Mouse (Mus musculus): ENCODE results near the gene Fgf22. TPM values are rescaled to one million over a fixed set of nuclear protein-coding genes. Genes with fewer than 3 reads are reported as not detected.
A peak's percentile ranks its signal among the peaks of the same experiment; 100 is the strongest.

The Fgf22 gene
- polyA plus RNA-seq, 1 experiment from 2014 or later, result 1.2 TPM

- H3K9me3 ChIP-seq, result no peaks in the 10 kb centered on the region
- 91% methylated on average over 12 of the region's 12 CpGs for WGBS
- H3K4me3 ChIP-seq, result no peak overlapping the region
- no peak overlapping the region for H3K9ac ChIP-seq
- no peaks in the 10 kb centered on the region for H3K27me3 ChIP-seq (replicated peaks)
- H3K4me2 ChIP-seq (replicated peaks), result no peak overlapping the region
- 0 out of 2 replicates have a peak, but pooled peaks cover 3% of the 10 kb centered on the region for H3K36me3 ChIP-seq
- no peak overlapping the region for H3K27ac ChIP-seq
- peaks cover 57% of the 10 kb centered on the region for H3K4me1 ChIP-seq
- no peak for ATAC-seq (ENCODE audit: low FRiP score, low read depth)
Observed at GRCm38 (mm10) chr10:79798289-79798928, 43.5 kb downstream of the Fgf22 start.

GRCm38 (mm10) chr10:79800508-79800907 lies 45.6 kb downstream of the Fgf22 start:
- Histone ChIP-seq H3K9me3 (no peaks in the 10 kb centered on the region), H3K36me3 (0 out of 2 replicates have a peak, but pooled peaks cover 3% of the 10 kb centered on the region), H3K27me3 (replicated peaks) (no peaks in the 10 kb centered on the region), H3K4me3 (no peak overlapping the region), H3K9ac (no peak overlapping the region), H3K4me1 (peaks cover 65% of the 10 kb centered on the region), H3K27ac (no peak overlapping the region; the same call in 1 of the 2 replicates), H3K4me2 (replicated peaks) (no peak overlapping the region)
- 82% methylated on average over 11 of the region's 11 CpGs for WGBS
- ATAC-seq (ENCODE audit: low FRiP score, low read depth), result no peak

GRCm38 (mm10) chr10:79801837-79802236 lies 47.0 kb downstream of the Fgf22 start:
- H3K9me3 ChIP-seq, result no peaks in the 10 kb centered on the region
- no peaks in the 10 kb centered on the region for H3K27me3 ChIP-seq (replicated peaks)
- peak overlapping the region; percentile 34 for H3K4me2 ChIP-seq (replicated peaks)
- no peak overlapping the region for H3K9ac ChIP-seq
- ATAC-seq (ENCODE audit: low FRiP score, low read depth), result no peak
- no peak overlapping the region for H3K4me3 ChIP-seq
- 43% methylated on average over 3 of the region's 3 CpGs for WGBS
- peaks cover 6% of the 10 kb centered on the region; the same call in 1 of the 2 replicates for H3K36me3 ChIP-seq
- H3K4me1 ChIP-seq, result peaks cover 73% of the 10 kb centered on the region
- no peak overlapping the region; the same call in 1 of the 2 replicates for H3K27ac ChIP-seq

GRCm38 (mm10) chr10:79802331-79802971 lies 47.6 kb downstream of the Fgf22 start:
- Histone ChIP-seq H3K36me3 (peaks cover 12% of the 10 kb centered on the region; the same call in 1 of the 2 replicates), H3K27me3 (replicated peaks) (no peaks in the 10 kb centered on the region), H3K4me2 (replicated peaks) (peak overlapping the region; percentile 34), H3K9ac (peak overlapping the region; percentile 13; the same call in 1 of the 2 replicates), H3K4me3 (no peak overlapping the region), H3K4me1 (peaks cover 75% of the 10 kb centered on the region), H3K9me3 (no peaks in the 10 kb centered on the region), H3K27ac (peak overlapping the region; percentile 91)
- no peak for ATAC-seq (ENCODE audit: low FRiP score, low read depth)
- WGBS, result 41% methylated on average over 11 of the region's 11 CpGs

- Histone ChIP-seq H3K4me3 (peak overlapping the region; percentile 20; the same call in 1 of the 2 replicates), H3K9me3 (no peaks in the 10 kb centered on the region), H3K9ac (peak overlapping the region; percentile 10; the same call in 1 of the 2 replicates), H3K36me3 (peaks cover 25% of the 10 kb centered on the region), H3K4me1 (peaks cover 74% of the 10 kb centered on the region), H3K27ac (peak overlapping the region; percentile 91), H3K4me2 (replicated peaks) (peak overlapping the region; percentile 62), H3K27me3 (replicated peaks) (no peaks in the 10 kb centered on the region)
- ATAC-seq (ENCODE audit: low FRiP score, low read depth), result peak; percentile 93
- 3% methylated on average over 29 of the region's 29 CpGs for WGBS
Observed at GRCm38 (mm10) chr10:79803716-79804323, 48.9 kb downstream of the Fgf22 start.

GRCm38 (mm10) chr10:79805636-79806035 lies 50.8 kb downstream of the Fgf22 start:
- peaks cover 38% of the 10 kb centered on the region for H3K36me3 ChIP-seq
- no peaks in the 10 kb centered on the region for H3K9me3 ChIP-seq
- H3K27ac ChIP-seq, result no peak overlapping the region
- H3K4me3 ChIP-seq, result no peak overlapping the region
- ATAC-seq (ENCODE audit: low FRiP score, low read depth), result no peak
- 84% methylated on average over 11 of the region's 11 CpGs for WGBS
- H3K4me1 ChIP-seq, result peaks cover 69% of the 10 kb centered on the region
- no peak overlapping the region for H3K4me2 ChIP-seq (replicated peaks)
- no peak overlapping the region for H3K9ac ChIP-seq
- H3K27me3 ChIP-seq (replicated peaks), result no peaks in the 10 kb centered on the region

GRCm38 (mm10) chr10:79806331-79806730 lies 51.5 kb downstream of the Fgf22 start:
- no peak overlapping the region for H3K27ac ChIP-seq
- WGBS, result 92% methylated on average over 9 of the region's 9 CpGs
- ATAC-seq (ENCODE audit: low FRiP score, low read depth), result no peak

GRCm38 (mm10) chr10:79806972-79807371 lies 52.1 kb downstream of the Fgf22 start:
- no peaks in the 10 kb centered on the region for H3K27me3 ChIP-seq (replicated peaks)
- no peak overlapping the region; the same call in 1 of the 2 replicates for H3K27ac ChIP-seq
- 0 out of 2 replicates have a peak overlapping the region, but pooled peaks have one; percentile 8 for H3K9ac ChIP-seq
- peaks cover 50% of the 10 kb centered on the region for H3K36me3 ChIP-seq
- peaks cover 61% of the 10 kb centered on the region for H3K4me1 ChIP-seq
- peak overlapping the region; percentile 9; the same call in 1 of the 2 replicates for H3K4me2 ChIP-seq (replicated peaks)
- H3K4me3 ChIP-seq, result no peak overlapping the region
- 84% methylated on average over 10 of the region's 10 CpGs for WGBS
- no peak for ATAC-seq (ENCODE audit: low FRiP score, low read depth)
- H3K9me3 ChIP-seq, result no peaks in the 10 kb centered on the region

More at GRCm38 (mm10) chr10:79806331-79806730, 51.5 kb downstream of the Fgf22 start:
- H3K9ac ChIP-seq, result no peak overlapping the region
- H3K27me3 ChIP-seq (replicated peaks), result no peaks in the 10 kb centered on the region
- no peaks in the 10 kb centered on the region for H3K9me3 ChIP-seq
- H3K4me3 ChIP-seq, result no peak overlapping the region
- no peak overlapping the region for H3K4me2 ChIP-seq (replicated peaks)
- H3K36me3 ChIP-seq, result peaks cover 45% of the 10 kb centered on the region
- peaks cover 67% of the 10 kb centered on the region for H3K4me1 ChIP-seq

- H3K9me3 ChIP-seq, result no peaks in the 10 kb centered on the region
- H3K4me3 ChIP-seq, result no peak overlapping the region
- H3K4me1 ChIP-seq, result peaks cover 53% of the 10 kb centered on the region
- H3K27ac ChIP-seq, result peak overlapping the region; percentile 68; the same call in 1 of the 2 replicates
- ATAC-seq (ENCODE audit: low FRiP score, low read depth), result no peak
- H3K4me2 ChIP-seq (replicated peaks), result peak overlapping the region; percentile 9; the same call in 1 of the 2 replicates
- no peaks in the 10 kb centered on the region for H3K27me3 ChIP-seq (replicated peaks)
- peaks cover 55% of the 10 kb centered on the region for H3K36me3 ChIP-seq
- no peak overlapping the region for H3K9ac ChIP-seq
- 40% methylated on average over 11 of the region's 11 CpGs for WGBS
Observed at GRCm38 (mm10) chr10:79807826-79808225, 53.0 kb downstream of the Fgf22 start.

Other genes starting within 250 kb of the Fgf22 start
- gene Plpp2, start 221.3 kb upstream of the Fgf22 start, polyA plus RNA-seq (2016; fragmentation: Nextera tagmentation; extraction: Ambion mirVana), result 16.2 and 17.9 TPM in 2 replicates
- gene Mier2, start 199.9 kb upstream of the Fgf22 start, polyA plus RNA-seq (2016; fragmentation: Nextera tagmentation; extraction: Ambion mirVana), result 67.4 and 69.5 TPM in 2 replicates
- gene Theg, start 167.7 kb upstream of the Fgf22 start, polyA plus RNA-seq (2016; fragmentation: Nextera tagmentation; extraction: Ambion mirVana), result not detected in 2 replicates
- gene C2cd4c, start 141.1 kb upstream of the Fgf22 start, polyA plus RNA-seq (2016; fragmentation: Nextera tagmentation; extraction: Ambion mirVana), result 0.09 TPM in 1 of 2 replicates, not detected in the other
- 35.5 and 43.9 TPM in 2 replicates for gene Shc2, start 117.2 kb upstream of the Fgf22 start, polyA plus RNA-seq (2016; fragmentation: Nextera tagmentation; extraction: Ambion mirVana)
- not detected in 2 replicates for gene Odf3l2, start 109.3 kb upstream of the Fgf22 start, polyA plus RNA-seq (2016; fragmentation: Nextera tagmentation; extraction: Ambion mirVana)
- gene Madcam1, start 90.5 kb upstream of the Fgf22 start, polyA plus RNA-seq (2016; fragmentation: Nextera tagmentation; extraction: Ambion mirVana), result 1.1 and 2.0 TPM in 2 replicates
- 75.2 and 79.6 TPM in 2 replicates for gene Tpgs1, start 85.7 kb upstream of the Fgf22 start, polyA plus RNA-seq (2016; fragmentation: Nextera tagmentation; extraction: Ambion mirVana)
- 136 and 141 TPM in 2 replicates for gene Cdc34, start 72.9 kb upstream of the Fgf22 start, polyA plus RNA-seq (2016; fragmentation: Nextera tagmentation; extraction: Ambion mirVana)
- 0.65 and 1.4 TPM in 2 replicates for gene Gzmm, start 66.1 kb upstream of the Fgf22 start, polyA plus RNA-seq (2016; fragmentation: Nextera tagmentation; extraction: Ambion mirVana)
- 634 and 639 TPM in 2 replicates for gene Bsg, start 50.6 kb upstream of the Fgf22 start, polyA plus RNA-seq (2016; fragmentation: Nextera tagmentation; extraction: Ambion mirVana)
- gene Hcn2, start 38.4 kb upstream of the Fgf22 start, polyA plus RNA-seq (2016; fragmentation: Nextera tagmentation; extraction: Ambion mirVana), result 0.61 and 0.79 TPM in 2 replicates
- gene Polrmt, start 8.5 kb upstream of the Fgf22 start, polyA plus RNA-seq (2016; fragmentation: Nextera tagmentation; extraction: Ambion mirVana), result 44.7 and 44.9 TPM in 2 replicates
- gene Rnf126, start 11.9 kb downstream of the Fgf22 start, polyA plus RNA-seq (2016; fragmentation: Nextera tagmentation; extraction: Ambion mirVana), result 115 and 118 TPM in 2 replicates
- 1.5 and 2.0 TPM in 2 replicates for gene Fstl3, start 22.2 kb downstream of the Fgf22 start, polyA plus RNA-seq (2016; fragmentation: Nextera tagmentation; extraction: Ambion mirVana)
- 0.16 and 0.42 TPM in 2 replicates for gene Prss57, start 35.9 kb downstream of the Fgf22 start, polyA plus RNA-seq (2016; fragmentation: Nextera tagmentation; extraction: Ambion mirVana)
- gene Palm, start 38.5 kb downstream of the Fgf22 start, polyA plus RNA-seq (2016; fragmentation: Nextera tagmentation; extraction: Ambion mirVana), result 196 and 205 TPM in 2 replicates
- gene Misp, start 65.9 kb downstream of the Fgf22 start, polyA plus RNA-seq (2016; fragmentation: Nextera tagmentation; extraction: Ambion mirVana), result 1.6 and 2.3 TPM in 2 replicates
- gene Ptbp1, start 99.4 kb downstream of the Fgf22 start, polyA plus RNA-seq (2016; fragmentation: Nextera tagmentation; extraction: Ambion mirVana), result 180 and 189 TPM in 2 replicates
- 12.6 and 15.5 TPM in 2 replicates for gene Prtn3, start 119.4 kb downstream of the Fgf22 start, polyA plus RNA-seq (2016; fragmentation: Nextera tagmentation; extraction: Ambion mirVana)
- 296 and 301 TPM in 2 replicates for gene Plppr3, start 119.6 kb downstream of the Fgf22 start, polyA plus RNA-seq (2016; fragmentation: Nextera tagmentation; extraction: Ambion mirVana)
- 0.34 and 0.53 TPM in 2 replicates for gene Elane, start 131.2 kb downstream of the Fgf22 start, polyA plus RNA-seq (2016; fragmentation: Nextera tagmentation; extraction: Ambion mirVana)
- gene Cfd, start 135.8 kb downstream of the Fgf22 start, polyA plus RNA-seq (2016; fragmentation: Nextera tagmentation; extraction: Ambion mirVana), result not detected in 2 replicates
- 60.5 and 62.6 TPM in 2 replicates for gene Med16, start 153.8 kb downstream of the Fgf22 start, polyA plus RNA-seq (2016; fragmentation: Nextera tagmentation; extraction: Ambion mirVana)
- 28.4 and 40.5 TPM in 2 replicates for gene Gm26602, start 155.8 kb downstream of the Fgf22 start, polyA plus RNA-seq (2016; fragmentation: Nextera tagmentation; extraction: Ambion mirVana)
- 1.1 and 1.3 TPM in 2 replicates for gene Kiss1r, start 161.9 kb downstream of the Fgf22 start, polyA plus RNA-seq (2016; fragmentation: Nextera tagmentation; extraction: Ambion mirVana)
- gene R3hdm4, start 166.1 kb downstream of the Fgf22 start, polyA plus RNA-seq (2016; fragmentation: Nextera tagmentation; extraction: Ambion mirVana), result 185 and 186 TPM in 2 replicates
- gene Arid3a, start 172.0 kb downstream of the Fgf22 start, polyA plus RNA-seq (2016; fragmentation: Nextera tagmentation; extraction: Ambion mirVana), result 4.9 and 7.7 TPM in 2 replicates
- 84.5 and 98.3 TPM in 2 replicates for gene Wdr18, start 205.1 kb downstream of the Fgf22 start, polyA plus RNA-seq (2016; fragmentation: Nextera tagmentation; extraction: Ambion mirVana)
- 0.24 and 0.40 TPM in 2 replicates for gene Grin3b, start 215.6 kb downstream of the Fgf22 start, polyA plus RNA-seq (2016; fragmentation: Nextera tagmentation; extraction: Ambion mirVana)
- 26.3 and 27.7 TPM in 2 replicates for gene Tmem259, start 229.3 kb downstream of the Fgf22 start, polyA plus RNA-seq (2016; fragmentation: Nextera tagmentation; extraction: Ambion mirVana)
- gene Cnn2, start 233.5 kb downstream of the Fgf22 start, polyA plus RNA-seq (2016; fragmentation: Nextera tagmentation; extraction: Ambion mirVana), result 106 and 107 TPM in 2 replicates
- gene Abca7, start 241.4 kb downstream of the Fgf22 start, polyA plus RNA-seq (2016; fragmentation: Nextera tagmentation; extraction: Ambion mirVana), result 9.9 and 10.7 TPM in 2 replicates

Measured in neural tube, embryonic 12.5 days (tissue).